Mouse (Mus musculus) retina, adult 2 months (tissue): ENCODE results near the gene Itgb2l.
"Not testable (repeated sequence)": the region's sequence is repeated elsewhere in the genome, so short reads cannot be mapped to it uniquely, and the experiment has no call there.

ENCODE experiments used
- DNase-seq: peaks from one replicate; pipeline ENCODE4 v3.0.0-alpha.2; 2012; ENCODE audit warnings: low read depth, low spot score

The Itgb2l gene

DNA sequence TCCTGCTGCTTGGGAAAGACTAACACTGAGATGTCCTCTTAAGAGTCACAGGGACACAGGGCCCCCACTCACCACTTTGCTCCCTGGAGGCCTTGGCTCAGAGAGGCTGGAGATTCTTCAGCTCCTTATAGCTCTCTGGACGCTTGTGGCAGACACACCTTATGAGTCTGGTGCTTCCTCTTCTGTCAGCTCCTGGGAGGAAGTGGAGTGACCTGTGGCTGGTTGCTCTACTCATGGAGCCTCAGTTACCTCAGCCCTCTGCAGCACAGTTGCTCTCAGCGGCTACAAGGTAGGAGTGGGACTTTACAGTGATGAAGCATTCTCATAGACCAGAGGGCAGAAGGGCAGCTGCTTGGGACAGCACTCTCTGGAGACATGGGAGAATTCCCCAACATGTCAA, at the start of gene Itgb2l:
Gene Itgb2l (minus strand): TSS at position 152 of the 400 bp plus-strand sequence.
- no peak for DNase-seq

DNA sequence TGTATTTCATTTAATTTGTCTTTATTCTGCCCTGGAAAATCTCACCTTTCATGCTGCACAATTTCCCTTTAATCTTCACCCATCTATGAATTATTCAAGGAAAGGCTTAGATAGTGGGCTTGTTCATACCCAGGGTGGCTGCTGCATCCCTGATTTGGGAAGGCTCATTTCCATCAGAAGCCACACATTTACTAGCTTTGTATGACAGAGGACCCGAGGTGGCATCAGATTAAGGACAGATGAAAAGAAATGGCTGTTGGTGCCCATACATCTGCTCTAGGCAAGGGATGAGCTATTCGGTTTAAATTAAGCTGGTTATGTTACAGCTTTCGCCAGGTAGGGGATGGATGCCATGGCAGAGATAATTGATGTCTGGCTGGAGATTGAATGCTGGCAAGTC, 48.1 kb upstream of the Itgb2l start:
- no peak for DNase-seq

DNA sequence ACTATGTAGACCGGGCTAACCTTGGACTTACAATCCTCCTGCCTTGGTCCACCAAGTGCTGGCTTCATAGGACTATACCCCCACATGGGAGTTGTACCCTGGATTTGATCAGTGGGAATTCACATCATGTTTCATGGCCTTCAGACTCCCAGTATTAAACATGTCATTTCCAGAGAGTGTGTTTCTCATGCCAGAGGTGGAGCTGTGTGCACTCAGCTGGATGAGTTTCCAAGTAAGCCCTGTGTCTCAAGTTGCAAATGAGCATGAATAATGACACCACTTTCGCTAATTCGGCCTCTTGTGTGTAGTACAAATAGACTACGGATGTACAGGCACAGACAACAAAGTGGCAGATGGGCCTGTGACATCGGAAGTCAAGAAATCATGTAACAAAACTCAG, 44.6 kb upstream of the Itgb2l start:
- DNase-seq, result no peak

DNA sequence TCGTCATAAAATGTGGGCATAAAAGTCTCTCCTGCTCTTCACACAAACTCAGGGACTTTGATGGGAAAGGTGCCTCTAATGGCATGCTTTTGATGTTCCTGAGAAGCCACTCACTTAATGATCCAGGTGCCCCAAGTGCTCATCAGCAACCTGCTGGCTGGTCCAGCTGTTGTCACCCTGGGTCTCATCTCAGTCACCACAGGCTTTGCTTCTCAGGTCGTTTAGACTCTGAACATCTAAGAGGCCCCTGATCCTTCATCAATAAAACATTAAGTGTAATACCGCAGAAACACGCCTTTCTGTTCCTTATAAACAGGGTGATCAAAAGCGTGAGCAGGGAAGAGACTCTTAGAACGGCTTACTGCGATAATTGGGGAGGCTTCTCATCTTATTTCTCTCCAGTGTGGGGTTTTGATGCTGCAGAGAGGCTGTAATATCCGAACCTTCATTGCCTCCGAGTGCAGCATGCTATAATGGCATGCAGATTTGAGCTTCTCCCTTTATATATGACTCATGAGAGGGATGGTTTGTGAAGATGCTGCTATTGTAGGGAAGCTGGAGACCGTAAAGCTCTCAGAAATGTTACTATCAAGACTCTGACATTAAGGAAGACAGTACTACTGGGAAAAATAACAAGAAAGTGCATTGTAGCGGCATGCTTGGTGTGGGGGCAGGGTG, 43.7 kb upstream of the Itgb2l start:
- DNase-seq, result no peak

DNA sequence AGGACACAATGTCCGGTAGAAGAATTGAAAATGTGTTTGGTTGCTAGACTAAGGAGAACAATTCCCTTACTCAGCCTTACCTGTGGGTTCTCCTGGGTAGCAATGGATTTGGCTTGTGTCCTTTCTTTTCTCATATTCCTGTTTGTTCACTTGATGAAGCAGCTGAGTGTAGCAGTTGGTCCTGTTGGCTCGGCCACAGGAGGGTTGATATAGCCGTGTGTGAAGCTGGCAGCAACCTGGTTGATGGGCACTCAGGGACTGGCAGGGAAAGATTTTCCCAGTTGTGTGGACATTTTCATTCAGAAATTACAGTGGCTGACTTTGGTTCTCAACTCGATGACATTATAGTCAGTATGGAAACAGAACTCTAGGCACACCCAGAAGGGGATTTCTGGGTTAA, 38.4 kb upstream of the Itgb2l start:
- DNase-seq, result no peak

DNA sequence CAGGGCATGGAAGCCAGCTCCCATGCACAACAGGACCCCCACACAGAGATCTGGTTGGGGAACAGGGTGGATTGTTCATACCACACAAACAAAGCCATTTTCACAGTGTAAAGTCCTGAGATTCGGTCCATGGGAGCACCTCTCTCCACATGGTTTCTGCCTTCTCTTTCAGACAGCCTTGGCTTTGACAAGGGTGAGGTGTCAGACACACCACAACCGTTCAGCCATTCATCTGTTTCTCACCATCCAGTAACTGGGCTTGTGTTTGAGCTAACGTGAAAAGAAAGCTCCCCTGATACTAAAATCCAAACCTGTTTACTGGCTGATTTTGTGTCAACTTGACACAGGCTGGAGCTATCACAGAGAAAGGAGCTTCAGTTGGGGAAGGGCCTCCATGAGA, 30.8 kb upstream of the Itgb2l start:
- no peak for DNase-seq

DNA sequence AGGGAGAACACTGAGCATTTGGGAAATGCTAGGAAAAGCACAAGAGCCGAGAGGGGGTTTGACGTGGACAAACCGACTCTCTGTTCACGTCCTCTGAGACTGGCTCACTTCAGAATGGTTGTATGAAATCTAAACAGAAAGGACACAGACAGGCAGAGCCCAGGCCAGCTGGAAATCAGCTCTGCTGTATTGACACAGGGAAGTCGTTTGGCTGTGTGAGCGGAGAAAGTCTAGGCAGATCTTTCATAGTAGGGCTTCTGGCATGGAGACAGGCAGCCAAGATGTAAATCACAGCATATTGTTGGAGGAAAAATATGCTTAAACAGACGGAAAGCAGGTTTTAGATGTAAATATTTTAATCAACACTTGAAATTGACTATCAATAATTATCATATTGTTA, 29.4 kb upstream of the Itgb2l start:
- DNase-seq, result no peak

DNA sequence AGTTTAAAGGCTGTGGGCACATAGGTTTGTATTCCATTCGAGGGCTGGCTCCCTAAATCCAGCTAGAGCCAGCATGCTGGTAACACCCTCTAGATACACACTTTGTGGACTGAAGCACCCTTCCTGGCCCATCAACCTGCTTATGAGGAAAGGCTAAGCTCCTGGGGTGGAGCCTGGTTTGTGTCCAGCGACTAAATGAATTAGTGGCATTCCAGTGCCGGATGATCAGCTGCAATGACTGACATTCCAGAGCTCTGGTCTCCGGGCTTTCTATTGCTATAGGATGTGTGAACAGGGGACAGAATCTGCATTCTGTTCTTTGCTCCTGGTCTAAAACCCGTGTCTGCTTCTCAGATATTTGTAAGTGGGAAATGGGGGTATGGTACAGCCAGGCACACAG, 28.9 kb upstream of the Itgb2l start:
- DNase-seq, result no peak

DNA sequence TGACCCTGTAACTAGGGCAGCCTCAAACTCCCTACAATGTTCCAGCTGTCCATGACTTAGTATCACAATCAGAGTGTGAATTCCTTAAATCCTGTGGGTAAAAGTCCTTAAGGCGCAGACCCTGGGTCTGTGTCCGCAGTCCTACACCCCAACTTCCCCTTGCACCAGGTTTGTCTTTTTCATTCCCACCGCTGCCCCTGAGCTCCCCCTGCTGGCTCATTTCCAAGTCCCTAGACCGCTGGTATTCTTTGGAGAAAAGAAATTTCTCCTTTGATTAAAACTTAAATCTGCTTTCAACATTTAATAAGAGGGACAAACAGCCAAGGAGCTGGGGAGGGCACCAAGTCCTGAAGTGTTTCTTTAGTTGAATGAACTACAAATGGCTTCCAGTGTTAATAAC, 26.2 kb upstream of the Itgb2l start:
- no peak for DNase-seq

DNA sequence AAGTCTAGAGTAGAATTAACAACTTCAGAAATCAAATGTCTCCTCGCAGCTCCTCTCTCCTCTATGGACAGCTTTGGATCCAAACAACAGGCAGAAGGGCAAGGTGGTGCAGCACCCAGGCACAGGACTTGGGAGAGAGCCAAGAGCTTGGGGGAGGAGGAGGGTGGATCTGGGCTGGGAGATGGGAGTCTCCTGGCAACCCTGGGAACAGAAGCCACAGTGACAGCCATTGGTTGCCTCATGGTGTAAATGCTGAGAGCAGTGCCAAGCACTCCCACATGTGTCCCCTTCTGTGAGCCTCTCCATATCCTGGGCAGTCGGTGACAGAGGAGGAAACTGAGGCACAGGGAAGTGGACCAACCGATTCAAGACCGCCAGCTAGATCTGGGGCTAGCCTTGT, 25.3 kb upstream of the Itgb2l start:
- DNase-seq, result no peak

DNA sequence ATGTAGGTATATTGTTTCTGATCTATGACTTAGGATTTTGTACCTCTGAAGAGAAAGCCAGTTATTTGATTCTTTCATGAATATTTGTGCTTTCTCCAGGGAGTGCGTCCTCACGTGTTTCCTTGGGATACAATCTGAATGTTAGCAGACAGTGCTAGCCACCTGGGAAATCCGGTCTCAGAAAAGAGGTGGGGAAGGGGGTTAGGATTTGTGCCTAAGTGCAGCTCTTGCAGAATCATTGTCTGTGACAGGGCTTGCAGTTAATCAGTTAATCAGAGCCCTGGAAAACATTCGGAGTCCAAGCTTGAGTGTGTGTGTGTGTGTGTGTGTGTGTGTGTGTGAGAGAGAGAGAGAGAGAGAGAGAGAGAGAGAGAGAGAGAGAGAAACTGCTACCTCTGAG, 24.6 kb upstream of the Itgb2l start:
- DNase-seq, result no peak

DNA sequence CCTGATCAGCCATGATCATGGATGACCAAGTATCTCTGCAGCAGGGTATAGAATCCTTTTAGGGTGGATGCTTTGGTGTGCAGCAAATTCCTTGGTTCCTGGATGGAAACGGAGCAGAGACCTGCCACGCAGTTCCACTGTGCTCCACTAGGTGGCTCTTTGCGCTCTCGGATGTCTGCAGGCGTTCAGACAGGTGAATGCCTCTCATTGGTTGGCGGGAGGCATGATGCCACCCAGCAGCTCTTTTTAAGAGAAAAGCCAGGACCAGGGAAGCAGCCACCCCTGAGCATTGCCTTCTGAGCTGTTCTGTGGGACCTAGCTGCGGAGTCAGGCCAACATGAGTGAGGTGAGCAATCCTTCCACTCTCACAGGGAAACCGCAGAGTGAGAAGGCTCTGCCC, 24.0 kb upstream of the Itgb2l start, which contains the start of gene Pcp4:
Gene Pcp4 (plus strand): TSS at position 162 of the 400 bp plus-strand sequence.
- DNase-seq, result peak; percentile 45

DNA sequence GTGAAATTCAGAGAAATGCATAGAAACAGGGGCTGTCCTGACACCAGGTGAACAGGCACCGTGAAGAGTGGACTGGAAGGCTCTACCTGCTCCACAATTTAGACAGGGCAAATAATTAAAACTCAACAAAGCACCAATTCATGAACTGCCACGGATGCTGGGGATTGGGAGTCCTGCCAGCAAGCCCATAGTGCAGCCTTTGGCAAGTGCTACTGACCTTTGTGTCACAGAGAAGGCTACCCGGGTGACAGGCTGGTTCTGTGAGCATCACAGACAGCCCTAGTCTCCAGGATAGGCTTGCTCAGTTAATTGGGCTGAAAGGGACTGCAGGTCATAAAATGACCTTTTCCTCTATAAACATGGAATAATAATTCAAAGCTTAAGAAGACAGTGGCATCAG, 17.4 kb upstream of the Itgb2l start:
- DNase-seq, result no peak

DNA sequence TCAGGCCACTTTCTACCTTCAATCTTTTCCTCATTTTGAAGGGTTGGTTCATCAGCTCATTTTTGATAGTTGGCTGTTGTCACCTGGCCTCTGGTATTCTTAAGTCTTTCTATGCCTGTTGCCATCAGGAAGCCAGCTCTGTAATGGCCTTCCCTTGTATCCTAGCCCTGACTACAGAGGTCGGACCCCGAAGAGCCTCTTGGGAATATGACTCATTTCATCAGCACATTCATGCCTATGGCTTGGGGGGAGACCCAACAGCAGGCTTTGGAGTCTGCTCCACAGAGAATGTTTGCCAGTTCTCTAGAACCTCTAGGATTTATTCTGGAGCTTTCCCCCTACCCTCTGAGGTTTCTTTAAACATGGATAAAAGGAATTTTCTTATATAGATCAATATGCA, 15.9 kb upstream of the Itgb2l start:
- DNase-seq, result no peak

DNA sequence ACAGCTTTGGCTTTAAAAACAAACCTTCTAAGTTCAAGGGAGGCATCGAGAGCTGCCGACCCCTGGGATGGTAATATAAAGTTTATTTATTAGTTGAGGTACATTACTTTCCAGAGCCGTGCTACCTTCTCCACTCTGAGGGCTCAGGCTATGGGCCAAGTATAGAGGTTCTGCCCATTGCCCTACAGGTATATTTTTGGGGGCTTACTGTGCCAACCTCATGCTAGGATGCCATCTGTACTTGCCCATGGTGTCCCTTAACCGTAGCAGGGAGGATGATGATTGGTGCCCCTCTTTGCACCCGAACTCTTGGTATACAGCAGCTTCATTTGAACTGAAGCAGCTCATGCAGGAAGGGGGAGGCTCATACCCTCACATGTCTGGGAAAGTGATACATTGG, 14.2 kb upstream of the Itgb2l start:
- no peak for DNase-seq

DNA sequence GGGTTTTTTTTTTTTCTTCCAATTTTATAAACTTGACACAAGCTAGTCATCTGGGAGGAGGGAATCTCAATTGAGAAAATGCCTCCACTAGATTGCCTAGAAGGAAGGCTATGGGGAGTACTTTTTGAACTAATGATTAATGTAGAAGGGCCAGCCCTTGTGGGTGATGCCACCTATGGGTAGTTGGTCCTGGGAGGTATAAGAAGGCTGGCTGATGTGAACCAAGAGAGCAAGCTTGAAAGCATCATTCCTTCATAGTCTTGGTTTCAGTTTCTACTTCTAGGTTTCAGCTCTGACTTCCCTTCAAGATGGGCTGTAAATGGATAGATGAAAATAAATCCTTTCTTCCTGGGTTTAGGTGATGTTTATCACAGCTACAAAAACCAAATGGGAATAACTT, 10.7 kb upstream of the Itgb2l start:
- DNase-seq, result no peak

DNA sequence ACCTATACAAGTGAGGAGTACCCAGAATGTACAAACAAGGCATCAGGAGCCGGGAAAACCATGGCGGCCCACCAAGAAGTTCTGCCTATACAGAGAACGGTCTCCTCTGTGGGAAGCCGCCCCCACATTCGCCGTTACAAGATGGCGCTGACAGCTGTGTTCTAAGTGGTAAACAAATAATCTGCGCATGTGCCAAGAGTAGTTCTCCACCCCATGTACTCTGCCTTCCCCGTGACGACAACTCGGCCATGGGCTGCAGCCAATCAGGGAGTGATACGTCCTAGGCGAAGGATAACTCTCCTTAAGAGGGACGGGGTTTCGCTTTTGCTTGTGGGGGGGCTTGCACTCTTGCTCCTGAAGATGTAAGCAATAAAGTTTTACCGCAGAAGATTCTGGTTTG, 7.5 kb upstream of the Itgb2l start:
- not testable (repeated sequence) for DNase-seq

DNA sequence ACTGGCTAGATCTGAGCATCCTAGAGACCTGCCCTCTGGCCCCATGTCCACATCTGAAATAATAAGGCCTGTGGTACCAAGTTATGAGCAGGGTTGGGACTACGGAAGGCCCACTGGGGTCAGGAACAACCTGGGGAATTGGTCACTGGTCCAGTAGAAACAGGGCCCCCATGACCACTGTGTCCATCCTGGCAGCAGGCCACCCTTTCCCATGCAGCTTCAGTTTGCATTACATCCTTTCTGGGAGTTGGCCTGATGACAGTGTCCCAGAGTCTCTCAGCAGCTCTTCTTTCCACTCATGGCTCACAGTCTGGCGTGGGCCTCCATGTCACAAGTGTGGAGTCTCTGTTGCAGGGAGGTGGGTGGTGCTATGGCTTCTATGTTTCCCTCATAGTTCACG, 1.6 kb downstream of the Itgb2l start:
- no peak for DNase-seq

DNA sequence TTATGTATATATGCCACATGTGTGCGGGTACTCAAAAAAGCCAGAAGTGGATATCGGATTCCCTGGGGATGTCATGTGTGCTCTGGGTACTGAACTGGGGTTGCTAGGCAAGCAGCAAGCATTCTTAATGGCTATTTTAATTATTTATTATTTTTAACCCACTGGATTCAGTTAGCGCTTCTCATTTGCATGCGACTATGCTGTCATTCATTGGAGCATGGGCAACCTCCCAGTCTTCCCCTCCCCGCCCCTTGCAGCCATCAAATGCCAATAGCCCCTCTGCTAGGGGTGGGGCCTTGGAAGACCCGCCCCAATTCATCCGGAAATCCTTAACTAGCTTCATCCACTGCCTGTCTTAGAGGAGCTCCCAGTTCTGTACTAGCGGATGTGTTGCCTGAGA, 2.5 kb downstream of the Itgb2l start:
- DNase-seq, result no peak

DNA sequence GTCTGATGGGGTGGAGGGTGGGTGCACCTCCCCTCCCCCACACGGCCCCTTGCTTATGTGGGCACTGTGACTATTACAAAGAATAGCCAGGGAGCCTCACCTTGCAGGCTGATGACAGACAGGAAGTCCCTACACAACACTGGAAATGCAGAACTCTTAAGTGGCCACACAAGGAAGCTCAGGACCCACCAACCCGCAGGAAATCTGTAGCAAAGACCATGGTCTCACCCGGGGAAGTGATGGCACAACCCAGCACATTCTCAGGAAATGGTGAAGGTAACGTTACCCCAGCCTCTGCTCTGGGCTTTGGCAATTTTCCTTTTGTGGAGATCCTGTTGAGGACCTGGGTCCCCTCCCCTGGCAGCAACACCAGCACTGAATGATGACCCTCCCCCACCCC, 3.7 kb downstream of the Itgb2l start:
- no peak for DNase-seq

DNA sequence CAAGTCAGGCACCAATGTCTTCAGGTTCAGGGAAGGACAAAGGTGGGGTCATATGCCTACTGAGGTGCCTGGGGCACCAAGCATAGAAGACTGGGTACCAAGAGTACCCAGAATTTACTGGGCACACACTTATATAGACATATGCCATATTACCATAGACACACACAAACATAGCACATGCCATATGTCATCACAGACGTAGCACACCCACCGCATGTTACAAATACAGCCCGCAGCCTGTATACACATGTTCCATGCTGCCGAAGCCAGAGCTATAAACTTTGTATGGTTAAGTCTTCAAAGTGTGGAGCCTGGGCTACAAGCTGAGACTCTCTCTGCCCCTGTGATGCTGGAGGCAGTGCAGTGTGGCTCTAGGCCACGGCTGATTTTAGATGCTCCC, 4.5 kb downstream of the Itgb2l start:
- no peak for DNase-seq

DNA sequence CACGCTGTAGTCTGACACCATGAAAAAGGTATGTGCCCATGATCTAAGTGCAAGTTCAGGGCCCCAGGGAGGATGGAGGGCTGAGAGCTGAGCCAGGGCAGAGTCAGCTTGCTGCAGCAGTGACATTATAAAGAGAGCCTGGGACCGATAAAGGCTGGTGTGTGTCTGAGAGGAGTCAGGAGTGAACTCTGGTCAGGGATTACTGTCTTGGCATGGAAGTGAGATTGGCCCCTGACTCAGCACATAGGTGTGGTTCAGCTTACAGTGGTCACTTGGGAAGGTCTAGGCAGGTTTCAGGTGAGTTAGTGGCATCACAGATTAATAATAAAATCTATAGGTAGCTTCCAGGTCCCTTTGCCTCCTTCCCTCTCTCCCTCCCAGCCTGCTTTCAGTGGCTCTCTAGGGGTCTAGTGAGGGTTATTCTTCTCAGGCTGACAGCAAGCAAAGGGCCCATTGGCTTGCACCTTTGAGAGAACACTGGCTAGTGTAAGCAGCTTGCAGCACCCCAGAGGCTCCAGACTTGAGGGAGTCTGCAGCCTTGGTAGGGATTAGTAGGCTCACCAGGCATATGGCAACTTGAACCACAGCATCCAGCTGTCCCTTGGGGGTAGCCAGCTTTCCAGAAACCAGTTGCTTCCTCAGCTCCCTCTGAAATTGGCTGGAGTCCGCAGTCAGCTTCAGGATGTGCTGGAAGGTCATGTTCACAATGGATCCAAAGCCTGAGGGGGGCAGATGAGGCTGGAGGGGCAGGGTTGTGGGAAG, 9.2 kb downstream of the Itgb2l start:
- DNase-seq, result no peak

DNA sequence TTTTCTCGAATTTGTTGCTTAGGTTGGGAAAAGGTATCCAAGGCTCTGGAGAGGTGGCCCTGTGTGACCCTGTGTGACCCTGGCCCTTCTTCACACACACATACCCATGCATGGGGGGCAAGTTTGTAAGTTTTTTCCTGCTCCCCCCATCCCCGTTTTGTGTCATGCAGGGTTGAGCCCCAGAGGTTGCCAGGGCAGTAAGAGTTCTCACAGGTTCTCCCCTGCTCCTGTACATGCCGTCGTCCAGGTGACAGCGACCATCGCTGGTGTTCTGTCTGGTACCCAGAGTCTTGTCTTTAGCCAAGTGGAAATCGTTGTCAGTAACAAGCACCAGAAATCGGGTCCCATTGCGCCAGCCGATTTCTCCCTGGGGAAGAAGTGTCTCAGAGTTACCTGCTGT, 10.2 kb downstream of the Itgb2l start:
- no peak for DNase-seq
